Mouse (Mus musculus): Measurements from ENCODE around the gene Rdh5. TPM values are rescaled to one million over a fixed set of nuclear protein-coding genes. Genes with fewer than 3 reads are reported as not detected.

Gene Rdh5
- polyA plus RNA-seq (2015; fragmentation: Nextera tagmentation; extraction: Ambion mirVana), result 16.6 and 19.3 TPM in 2 replicates

DNA sequence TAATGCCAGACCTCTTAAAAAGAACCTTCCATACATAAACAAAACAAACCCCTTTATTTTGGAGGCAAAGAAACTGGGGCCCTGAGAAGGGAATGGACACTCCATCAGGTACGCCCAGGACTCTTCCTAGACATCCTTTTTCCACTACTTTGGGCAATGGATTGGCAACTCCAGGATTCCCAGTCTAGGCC, at the start of gene Rdh5:
Rdh5 (minus strand) TSS at position 67 of the 191 bp plus-strand sequence.
- Histone ChIP-seq H3K27ac (peak within 1 kb of the TSS; percentile 95), H3K4me1 (replicated peaks) (peaks cover 61% of the 10 kb centered on the region), H3K4me2 (peak within 1 kb of the TSS; percentile 71), H3K36me3 (peaks cover 16% of the 10 kb centered on the region), H3K27me3 (peaks cover 11% of the 10 kb centered on the region; the same call in 1 of the 2 replicates), H3K9ac (peak within 1 kb of the TSS; percentile 91), H3K9me3 (no peaks in the 10 kb centered on the region), H3K4me3 (peak within 1 kb of the TSS; percentile 84)
- WGBS, result 13% methylated on average over 1 of the region's 1 CpGs
- ATAC-seq (ENCODE audit: low FRiP score), result no peak

DNA sequence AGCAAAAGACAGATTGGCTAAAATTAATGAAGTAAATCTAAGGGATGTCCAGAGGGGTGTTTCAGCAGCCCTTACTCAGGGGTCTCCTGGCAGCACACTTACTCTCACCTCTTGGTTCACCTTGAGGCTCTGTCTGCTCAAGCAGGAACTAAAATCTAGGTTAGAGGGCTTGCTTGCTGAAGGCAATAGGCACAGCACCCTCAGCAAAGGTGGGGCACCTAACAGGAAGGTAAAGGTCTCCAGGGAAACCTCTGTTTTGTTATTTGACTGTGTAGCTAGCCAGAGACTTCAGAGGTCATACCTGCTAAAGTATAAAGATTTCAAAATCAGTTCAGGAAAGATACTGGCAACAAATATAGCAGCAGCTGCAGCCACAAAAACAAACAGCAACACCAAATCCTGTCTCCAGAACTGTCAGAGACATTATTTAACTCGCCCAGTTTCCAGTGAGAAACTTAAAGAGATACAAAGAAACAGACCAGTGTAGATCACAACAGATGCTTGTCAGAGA, 48.1 kb upstream of the Rdh5 start:
- no peak for ATAC-seq (ENCODE audit: low FRiP score)
- no peak overlapping the region for H3K27ac ChIP-seq
- no peaks in the 10 kb centered on the region for H3K9me3 ChIP-seq
- H3K4me1 ChIP-seq (replicated peaks), result no peaks in the 10 kb centered on the region
- H3K9ac ChIP-seq, result no peak overlapping the region
- no peaks in the 10 kb centered on the region for H3K27me3 ChIP-seq
- H3K4me3 ChIP-seq, result no peak overlapping the region
- 53% methylated on average over 1 of the region's 1 CpGs for WGBS
- H3K36me3 ChIP-seq, result no peaks in the 10 kb centered on the region
- H3K4me2 ChIP-seq, result no peak overlapping the region

DNA sequence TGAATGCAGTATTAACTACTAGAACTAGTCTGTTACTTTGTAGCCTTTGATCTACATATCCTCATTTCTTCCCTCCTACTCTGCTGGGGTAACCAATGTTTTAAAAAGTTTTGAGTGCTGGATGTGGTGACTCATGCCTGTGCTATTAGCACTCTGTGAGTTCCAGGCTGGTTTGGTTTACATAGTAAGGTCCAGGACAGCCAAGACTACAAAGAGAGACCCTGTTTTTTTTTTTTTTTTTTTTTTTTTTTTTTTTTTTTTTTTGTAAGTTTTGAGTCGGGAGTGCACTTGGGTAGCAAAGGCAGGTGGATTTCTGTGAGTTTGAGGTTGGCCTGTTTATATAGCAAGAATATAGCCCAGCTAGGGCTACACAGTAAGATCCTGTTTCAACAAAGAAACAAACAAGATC, 45.7 kb upstream of the Rdh5 start:
- WGBS, result 33% methylated on average over 1 of the region's 1 CpGs
- no peaks in the 10 kb centered on the region for H3K27me3 ChIP-seq
- no peak overlapping the region for H3K4me2 ChIP-seq
- no peaks in the 10 kb centered on the region for H3K4me1 ChIP-seq (replicated peaks)
- H3K36me3 ChIP-seq, result no peaks in the 10 kb centered on the region
- H3K9me3 ChIP-seq, result no peaks in the 10 kb centered on the region
- H3K27ac ChIP-seq, result no peak overlapping the region
- ATAC-seq (ENCODE audit: low FRiP score), result no peak
- no peak overlapping the region for H3K9ac ChIP-seq
- H3K4me3 ChIP-seq, result no peak overlapping the region

DNA sequence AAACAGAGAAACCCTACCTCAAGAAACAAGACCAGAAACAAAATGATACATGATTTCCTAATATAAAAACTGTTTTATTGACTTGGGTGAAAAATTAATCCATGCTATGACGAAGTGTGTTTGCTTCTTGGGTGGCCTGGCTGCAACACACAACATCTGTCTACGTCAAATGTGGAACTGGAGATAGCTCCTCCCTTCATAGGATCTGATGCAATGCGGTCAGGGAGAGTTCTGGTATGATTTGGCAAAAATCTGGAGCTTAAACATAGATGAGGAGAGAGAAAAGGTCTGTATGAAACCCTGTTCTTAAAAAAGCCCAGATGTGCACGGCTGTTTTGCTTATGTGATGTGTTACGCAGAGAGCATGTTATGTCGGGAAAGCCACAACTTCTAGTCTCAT, 43.2 kb upstream of the Rdh5 start:
- Histone ChIP-seq H3K4me3 (no peak overlapping the region), H3K9ac (no peak overlapping the region), H3K4me1 (replicated peaks) (no peaks in the 10 kb centered on the region), H3K27ac (no peak overlapping the region), H3K27me3 (no peaks in the 10 kb centered on the region), H3K9me3 (no peaks in the 10 kb centered on the region), H3K36me3 (no peaks in the 10 kb centered on the region), H3K4me2 (no peak overlapping the region)
- ATAC-seq (ENCODE audit: low FRiP score), result no peak
- WGBS, result 87% methylated on average over 6 of the region's 6 CpGs

DNA sequence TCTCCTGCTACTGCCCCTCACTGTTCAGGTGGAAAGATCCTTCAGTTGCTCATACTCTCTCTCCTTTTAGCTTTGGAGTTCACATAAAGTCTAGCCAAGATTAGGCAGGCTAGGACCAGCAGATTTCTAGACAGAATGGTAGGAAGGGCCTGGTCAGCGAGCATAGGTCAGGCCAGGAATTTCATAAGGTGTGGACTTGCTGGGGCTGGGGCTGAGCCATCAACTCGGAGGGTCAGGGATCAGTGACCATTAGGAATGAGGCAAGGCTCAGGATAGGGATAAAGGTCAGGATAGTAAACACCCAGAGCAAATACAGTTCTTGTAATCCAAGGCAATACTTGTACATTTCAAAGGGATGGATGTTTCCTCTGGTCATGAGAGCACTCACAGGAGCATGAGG, 42.3 kb upstream of the Rdh5 start:
- Histone ChIP-seq H3K4me1 (replicated peaks) (no peaks in the 10 kb centered on the region), H3K27ac (no peak overlapping the region), H3K36me3 (no peaks in the 10 kb centered on the region), H3K4me3 (no peak overlapping the region), H3K4me2 (no peak overlapping the region), H3K9ac (no peak overlapping the region), H3K9me3 (no peaks in the 10 kb centered on the region), H3K27me3 (no peaks in the 10 kb centered on the region)
- no peak for ATAC-seq (ENCODE audit: low FRiP score)
- WGBS, result 74% methylated on average over 2 of the region's 2 CpGs

DNA sequence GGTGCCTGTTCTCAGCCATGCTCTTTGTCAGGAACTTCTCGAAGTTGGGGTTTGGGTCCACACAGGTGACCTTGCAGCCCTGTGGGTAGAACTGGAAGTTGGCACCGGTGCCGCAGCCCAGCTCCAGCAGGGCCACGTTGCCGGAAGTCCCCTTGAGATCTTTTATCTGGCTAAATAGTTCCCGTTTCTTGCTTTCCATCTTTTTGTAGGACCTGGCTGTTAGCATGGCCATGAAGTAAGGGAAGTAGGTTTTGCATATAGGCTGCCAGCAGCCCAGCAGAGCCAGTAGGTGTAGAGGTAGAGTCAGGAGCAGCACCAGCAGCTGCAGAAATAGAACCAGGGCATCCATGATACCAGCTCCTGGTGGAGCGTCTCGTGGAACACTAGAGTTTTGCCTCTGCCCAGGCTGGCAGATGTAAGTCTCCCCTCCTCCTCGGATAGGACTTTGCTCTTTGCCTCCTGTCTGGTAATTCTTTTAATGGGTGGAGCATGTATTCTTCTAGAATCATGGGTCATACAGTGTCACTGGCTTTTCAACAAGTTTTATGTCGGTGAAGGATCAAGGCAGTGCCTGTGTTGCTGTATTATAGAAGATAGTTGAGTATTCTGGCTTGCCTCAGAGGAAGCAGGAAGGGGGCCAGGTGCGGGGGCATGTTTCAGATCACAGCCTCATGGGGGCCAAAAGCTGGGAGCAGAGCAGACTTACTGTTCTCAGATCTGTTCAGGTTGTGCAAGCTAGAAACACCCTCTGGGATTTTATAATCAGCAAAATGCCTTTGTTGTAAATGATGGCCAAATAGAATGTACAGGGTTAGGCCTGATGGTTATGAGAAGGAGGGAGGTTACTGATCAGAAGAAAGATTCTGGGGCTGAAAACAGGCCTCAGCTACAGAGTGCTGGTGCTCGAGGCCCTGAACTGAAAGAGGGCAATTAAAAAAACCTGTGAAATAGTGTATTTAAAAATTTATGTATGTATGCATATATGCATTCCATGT, 38.2 kb upstream of the Rdh5 start, which contains the start of gene Mettl7b:
Mettl7b (minus strand) TSS at position 399 of the 995 bp plus-strand sequence.
- Histone ChIP-seq H3K4me2 (no peak within 1 kb of the TSS), H3K27ac (no peak within 1 kb of the TSS), H3K27me3 (no peaks in the 10 kb centered on the region), H3K9ac (no peak within 1 kb of the TSS), H3K4me3 (no peak within 1 kb of the TSS), H3K9me3 (no peaks in the 10 kb centered on the region), H3K4me1 (replicated peaks) (no peaks in the 10 kb centered on the region), H3K36me3 (no peaks in the 10 kb centered on the region)
- ATAC-seq (ENCODE audit: low FRiP score), result no peak
- WGBS, result 89% methylated on average over 12 of the region's 12 CpGs

DNA sequence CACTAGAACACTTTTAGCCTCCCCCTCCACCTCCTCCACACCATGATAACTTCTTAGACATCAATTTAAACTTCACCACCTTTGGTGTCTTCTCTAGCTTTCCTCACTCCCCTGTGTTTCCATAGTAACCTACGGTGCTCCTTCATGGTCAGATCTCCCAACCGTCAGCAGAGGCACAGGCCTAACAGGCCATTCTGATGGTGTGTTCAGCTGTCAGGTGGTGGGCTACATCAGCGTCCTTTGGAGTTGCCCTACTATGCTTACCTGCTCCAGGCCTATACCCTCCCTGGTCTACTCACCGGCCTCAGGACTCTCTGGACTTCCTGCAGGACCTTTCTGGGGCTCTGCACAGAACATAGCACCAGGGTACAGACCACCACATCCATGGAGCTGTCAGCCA, 37.5 kb upstream of the Rdh5 start:
- Histone ChIP-seq H3K27ac (no peak overlapping the region), H3K9me3 (no peaks in the 10 kb centered on the region), H3K4me3 (no peak overlapping the region), H3K36me3 (no peaks in the 10 kb centered on the region), H3K4me2 (no peak overlapping the region), H3K27me3 (no peaks in the 10 kb centered on the region), H3K9ac (no peak overlapping the region), H3K4me1 (replicated peaks) (no peaks in the 10 kb centered on the region)
- WGBS, result 78% methylated on average over 4 of the region's 4 CpGs
- ATAC-seq (ENCODE audit: low FRiP score), result no peak

DNA sequence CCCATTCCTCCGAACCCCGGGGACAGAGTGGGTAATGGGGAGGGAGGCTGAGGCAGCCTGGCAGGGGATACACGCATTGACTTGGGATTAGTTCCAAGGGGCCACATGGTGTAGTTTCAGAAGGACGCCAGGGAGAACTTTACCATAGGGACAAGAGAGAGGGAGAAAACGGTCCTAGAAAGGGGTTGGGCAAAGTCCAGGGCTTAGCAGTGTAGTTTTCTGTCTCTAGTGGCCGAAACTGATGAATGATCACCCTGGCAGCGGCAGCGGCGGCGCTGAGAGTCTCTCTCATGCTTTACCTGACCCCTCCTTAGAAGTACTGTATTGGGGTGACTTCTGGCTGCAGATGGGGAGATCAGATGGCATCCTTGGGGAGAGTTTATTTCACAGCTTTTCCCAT, 35.7 kb upstream of the Rdh5 start:
- Histone ChIP-seq H3K4me1 (replicated peaks) (no peaks in the 10 kb centered on the region), H3K36me3 (no peaks in the 10 kb centered on the region), H3K27me3 (no peaks in the 10 kb centered on the region), H3K27ac (no peak overlapping the region), H3K4me3 (no peak overlapping the region), H3K9me3 (no peaks in the 10 kb centered on the region), H3K4me2 (no peak overlapping the region), H3K9ac (no peak overlapping the region)
- no peak for ATAC-seq (ENCODE audit: low FRiP score)
- WGBS, result 85% methylated on average over 10 of the region's 10 CpGs

DNA sequence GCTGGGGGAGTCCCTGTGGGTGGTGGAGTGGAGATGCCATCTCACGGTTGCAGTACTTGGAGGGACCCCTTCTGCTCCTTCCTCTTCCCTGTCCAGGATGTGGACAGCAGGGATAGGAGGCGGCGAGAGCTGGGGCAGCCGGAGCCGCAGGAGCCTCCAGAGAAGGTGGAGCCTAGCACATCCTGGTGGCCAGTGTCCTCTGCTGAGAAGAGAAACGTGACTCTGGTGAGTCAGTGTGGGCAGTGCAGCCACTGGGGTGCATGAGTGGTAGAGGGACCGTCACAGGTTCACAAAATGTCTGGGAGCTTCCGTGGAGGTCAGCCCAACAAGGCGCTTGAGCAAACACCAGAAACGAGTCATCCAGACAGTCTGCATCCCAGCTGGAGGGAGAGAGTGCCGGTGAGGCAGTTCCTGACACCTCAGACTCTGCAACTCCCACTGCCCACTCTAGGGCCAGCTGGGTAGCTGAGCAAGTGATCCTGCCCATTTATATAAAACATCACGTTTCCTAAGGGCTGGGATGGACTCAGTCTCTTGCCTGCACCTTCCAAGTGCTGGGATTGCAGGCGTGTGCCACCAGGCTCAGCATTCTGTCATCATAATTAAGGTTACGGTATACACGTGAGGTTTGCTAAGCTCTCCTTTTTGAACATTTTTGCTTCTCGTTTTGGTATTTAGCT, 27.7 kb upstream of the Rdh5 start:
- H3K4me2 ChIP-seq, result no peak overlapping the region
- ATAC-seq (ENCODE audit: low FRiP score), result no peak
- no peaks in the 10 kb centered on the region for H3K9me3 ChIP-seq
- no peak overlapping the region for H3K4me3 ChIP-seq
- 70% methylated on average over 16 of the region's 16 CpGs for WGBS
- no peaks in the 10 kb centered on the region for H3K36me3 ChIP-seq
- no peak overlapping the region for H3K9ac ChIP-seq
- no peaks in the 10 kb centered on the region for H3K27me3 ChIP-seq
- H3K27ac ChIP-seq, result no peak overlapping the region
- no peaks in the 10 kb centered on the region for H3K4me1 ChIP-seq (replicated peaks)

DNA sequence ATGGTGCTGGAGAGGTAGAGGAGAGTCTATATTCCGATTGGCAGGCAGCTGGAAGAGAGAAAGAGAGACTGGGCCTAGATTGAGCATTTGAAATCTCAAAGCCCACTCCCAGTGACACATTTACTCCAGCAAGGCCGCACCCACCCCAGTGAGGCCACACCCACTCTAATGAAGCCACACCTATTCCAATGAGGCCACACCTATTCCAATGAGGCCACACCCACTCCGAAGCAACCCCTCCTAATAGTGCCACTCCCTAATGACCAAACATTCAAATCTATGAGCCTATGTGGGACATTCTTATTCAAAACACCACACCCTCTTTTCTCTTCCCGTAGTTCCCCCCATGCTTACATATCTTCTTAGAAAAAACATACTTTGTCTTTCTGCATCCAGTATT, 24.8 kb upstream of the Rdh5 start:
- H3K36me3 ChIP-seq, result no peaks in the 10 kb centered on the region
- H3K4me3 ChIP-seq, result no peak overlapping the region
- H3K27me3 ChIP-seq, result peaks cover 4% of the 10 kb centered on the region; the same call in 1 of the 2 replicates
- no peak for ATAC-seq (ENCODE audit: low FRiP score)
- H3K4me1 ChIP-seq (replicated peaks), result no peaks in the 10 kb centered on the region
- H3K9me3 ChIP-seq, result no peaks in the 10 kb centered on the region
- 96% methylated on average over 4 of the region's 4 CpGs for WGBS
- no peak overlapping the region for H3K27ac ChIP-seq
- no peak overlapping the region for H3K9ac ChIP-seq
- H3K4me2 ChIP-seq, result no peak overlapping the region

DNA sequence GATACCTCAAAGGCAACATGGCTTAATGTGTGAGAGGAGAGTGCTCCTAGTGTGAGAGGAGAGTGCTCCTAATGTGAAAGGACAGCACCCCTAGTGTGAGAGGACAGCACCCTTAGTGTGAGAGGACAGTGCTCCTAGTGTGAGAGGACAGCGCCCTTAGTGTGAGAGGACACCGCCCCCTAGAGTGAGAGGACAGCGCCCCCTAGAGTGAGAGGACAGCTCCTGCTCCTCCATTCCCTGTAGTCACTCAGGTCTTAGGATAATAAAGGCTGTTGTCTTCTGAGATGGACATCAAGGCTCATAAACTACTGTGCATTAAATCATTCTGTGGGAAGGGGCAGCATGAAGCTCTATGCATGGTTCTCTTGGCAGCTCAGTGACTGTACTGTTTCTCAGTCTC, 23.0 kb upstream of the Rdh5 start:
- H3K4me2 ChIP-seq, result no peak overlapping the region
- WGBS, result 17% methylated on average over 3 of the region's 3 CpGs
- no peak overlapping the region for H3K27ac ChIP-seq
- peaks cover 4% of the 10 kb centered on the region; the same call in 1 of the 2 replicates for H3K27me3 ChIP-seq
- H3K4me1 ChIP-seq (replicated peaks), result no peaks in the 10 kb centered on the region
- no peaks in the 10 kb centered on the region for H3K36me3 ChIP-seq
- no peak for ATAC-seq (ENCODE audit: low FRiP score)
- H3K9me3 ChIP-seq, result no peaks in the 10 kb centered on the region
- no peak overlapping the region for H3K4me3 ChIP-seq
- no peak overlapping the region for H3K9ac ChIP-seq

DNA sequence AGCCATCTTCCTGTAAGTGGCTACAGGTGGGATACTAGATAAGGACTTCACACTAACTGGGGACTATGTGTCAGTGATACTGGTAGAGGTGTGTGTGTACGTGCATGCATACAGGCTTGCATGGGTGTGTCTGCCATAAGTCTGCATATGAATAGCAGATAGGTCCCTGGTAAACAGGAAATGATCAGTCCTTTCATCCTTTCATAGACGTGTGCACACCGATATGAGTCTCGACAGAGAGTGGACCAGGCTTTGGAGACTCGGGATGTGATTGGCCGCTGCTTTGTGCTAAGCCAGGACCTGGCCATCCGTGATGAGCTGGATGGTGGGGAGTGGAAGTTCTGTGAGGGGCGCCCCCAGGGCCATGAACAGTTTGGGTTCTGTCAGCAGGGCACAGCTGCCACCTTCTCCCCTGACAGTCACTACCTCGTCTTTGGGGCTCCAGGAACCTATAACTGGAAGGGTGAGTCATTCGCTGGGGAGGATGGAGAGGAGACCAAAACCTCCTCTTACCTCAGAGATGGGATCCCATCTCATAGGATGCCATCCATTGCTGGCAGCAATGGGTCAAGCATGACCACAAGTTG, 17.9 kb upstream of the Rdh5 start:
- WGBS, result 86% methylated on average over 10 of the region's 10 CpGs
- Histone ChIP-seq H3K36me3 (no peaks in the 10 kb centered on the region), H3K4me3 (no peak overlapping the region), H3K9ac (no peak overlapping the region), H3K27ac (no peak overlapping the region), H3K9me3 (no peaks in the 10 kb centered on the region), H3K4me2 (no peak overlapping the region), H3K4me1 (replicated peaks) (no peaks in the 10 kb centered on the region), H3K27me3 (peaks cover 17% of the 10 kb centered on the region)
- no peak for ATAC-seq (ENCODE audit: low FRiP score)
